Mouse (Mus musculus): ENCODE measurements around the gene Cep350. TPM values are rescaled to one million over a fixed set of nuclear protein-coding genes. Genes with fewer than 3 reads are reported as not detected.

Gene Cep350
- total RNA-seq (2017) = 57.5 and 62.0 TPM in 2 replicates

- ATAC-seq (replicated peaks in 1 of 2; ENCODE audit: insufficient read depth in 1 of 2, low FRiP score in 2 of 2, low TSS enrichment in 1 of 2, low read depth in 1 of 2, poor library complexity in 2 of 2, severe bottlenecking in 2 of 2) = peak; percentile 97
Measured at GRCm38 (mm10) chr1:155973068-155973718, at the start of gene Cep350. Gene Cep350, minus strand, starts transcription at chr1:155973255.

- no peak for ATAC-seq (replicated peaks in 1 of 2; ENCODE audit: insufficient read depth in 1 of 2, low FRiP score in 2 of 2, low TSS enrichment in 1 of 2, low read depth in 1 of 2, poor library complexity in 2 of 2, severe bottlenecking in 2 of 2)
Measured at GRCm38 (mm10) chr1:156020402-156020801, 47.3 kb upstream of the Cep350 start.

GRCm38 (mm10) chr1:156019800-156020199, 46.7 kb upstream of the Cep350 start:
- no peak for ATAC-seq (replicated peaks in 1 of 2; ENCODE audit: insufficient read depth in 1 of 2, low FRiP score in 2 of 2, low TSS enrichment in 1 of 2, low read depth in 1 of 2, poor library complexity in 2 of 2, severe bottlenecking in 2 of 2)

- ATAC-seq (replicated peaks in 1 of 2; ENCODE audit: insufficient read depth in 1 of 2, low FRiP score in 2 of 2, low TSS enrichment in 1 of 2, low read depth in 1 of 2, poor library complexity in 2 of 2, severe bottlenecking in 2 of 2) = no peak
Measured at GRCm38 (mm10) chr1:156009003-156009402, 35.9 kb upstream of the Cep350 start.

GRCm38 (mm10) chr1:156005906-156006305, 32.9 kb upstream of the Cep350 start:
- no peak for ATAC-seq (replicated peaks in 1 of 2; ENCODE audit: insufficient read depth in 1 of 2, low FRiP score in 2 of 2, low TSS enrichment in 1 of 2, low read depth in 1 of 2, poor library complexity in 2 of 2, severe bottlenecking in 2 of 2)

GRCm38 (mm10) chr1:156003201-156003935, 30.3 kb upstream of the Cep350 start:
- no peak for ATAC-seq (replicated peaks in 1 of 2; ENCODE audit: insufficient read depth in 1 of 2, low FRiP score in 2 of 2, low TSS enrichment in 1 of 2, low read depth in 1 of 2, poor library complexity in 2 of 2, severe bottlenecking in 2 of 2)

GRCm38 (mm10) chr1:156002366-156002765, 29.3 kb upstream of the Cep350 start:
- ATAC-seq (replicated peaks in 1 of 2; ENCODE audit: insufficient read depth in 1 of 2, low FRiP score in 2 of 2, low TSS enrichment in 1 of 2, low read depth in 1 of 2, poor library complexity in 2 of 2, severe bottlenecking in 2 of 2) = no peak

- ATAC-seq (replicated peaks in 1 of 2; ENCODE audit: insufficient read depth in 1 of 2, low FRiP score in 2 of 2, low TSS enrichment in 1 of 2, low read depth in 1 of 2, poor library complexity in 2 of 2, severe bottlenecking in 2 of 2) = no peak
Measured at GRCm38 (mm10) chr1:155995612-155996011, 22.6 kb upstream of the Cep350 start.

GRCm38 (mm10) chr1:155994524-155994923, 21.5 kb upstream of the Cep350 start:
- no peak for ATAC-seq (replicated peaks in 1 of 2; ENCODE audit: insufficient read depth in 1 of 2, low FRiP score in 2 of 2, low TSS enrichment in 1 of 2, low read depth in 1 of 2, poor library complexity in 2 of 2, severe bottlenecking in 2 of 2)

- no peak for ATAC-seq (replicated peaks in 1 of 2; ENCODE audit: insufficient read depth in 1 of 2, low FRiP score in 2 of 2, low TSS enrichment in 1 of 2, low read depth in 1 of 2, poor library complexity in 2 of 2, severe bottlenecking in 2 of 2)
Measured at GRCm38 (mm10) chr1:155990391-155990790, 17.3 kb upstream of the Cep350 start.

GRCm38 (mm10) chr1:155989387-155989786, 16.3 kb upstream of the Cep350 start:
- no peak for ATAC-seq (replicated peaks in 1 of 2; ENCODE audit: insufficient read depth in 1 of 2, low FRiP score in 2 of 2, low TSS enrichment in 1 of 2, low read depth in 1 of 2, poor library complexity in 2 of 2, severe bottlenecking in 2 of 2)

- ATAC-seq (replicated peaks in 1 of 2; ENCODE audit: insufficient read depth in 1 of 2, low FRiP score in 2 of 2, low TSS enrichment in 1 of 2, low read depth in 1 of 2, poor library complexity in 2 of 2, severe bottlenecking in 2 of 2) = no peak
Measured at GRCm38 (mm10) chr1:155987625-155988024, 14.6 kb upstream of the Cep350 start.

GRCm38 (mm10) chr1:155974931-155975330, 1.9 kb upstream of the Cep350 start:
- ATAC-seq (replicated peaks in 1 of 2; ENCODE audit: insufficient read depth in 1 of 2, low FRiP score in 2 of 2, low TSS enrichment in 1 of 2, low read depth in 1 of 2, poor library complexity in 2 of 2, severe bottlenecking in 2 of 2) = no peak

- peak; percentile 4 to 20; a peak in 2 of 4 replicates for ATAC-seq (replicated peaks in 1 of 2; ENCODE audit: insufficient read depth in 1 of 2, low FRiP score in 2 of 2, low TSS enrichment in 1 of 2, low read depth in 1 of 2, poor library complexity in 2 of 2, severe bottlenecking in 2 of 2)
Measured at GRCm38 (mm10) chr1:155973719-155974379, 794 bp upstream of the Cep350 start.

- no peak for ATAC-seq (replicated peaks in 1 of 2; ENCODE audit: insufficient read depth in 1 of 2, low FRiP score in 2 of 2, low TSS enrichment in 1 of 2, low read depth in 1 of 2, poor library complexity in 2 of 2, severe bottlenecking in 2 of 2)
Measured at GRCm38 (mm10) chr1:155972146-155973067, 648 bp downstream of the Cep350 start.

- no peak for ATAC-seq (replicated peaks in 1 of 2; ENCODE audit: insufficient read depth in 1 of 2, low FRiP score in 2 of 2, low TSS enrichment in 1 of 2, low read depth in 1 of 2, poor library complexity in 2 of 2, severe bottlenecking in 2 of 2)
Measured at GRCm38 (mm10) chr1:155949170-155949569, 23.9 kb downstream of the Cep350 start.

GRCm38 (mm10) chr1:155944361-155944760, 28.7 kb downstream of the Cep350 start:
- ATAC-seq (replicated peaks in 1 of 2; ENCODE audit: insufficient read depth in 1 of 2, low FRiP score in 2 of 2, low TSS enrichment in 1 of 2, low read depth in 1 of 2, poor library complexity in 2 of 2, severe bottlenecking in 2 of 2) = no peak

Data from hematopoietic stem cell, adult 5-6 weeks (primary cell).